Mouse (Mus musculus) layer of hippocampus, adult 8-10 months (tissue): Measurements from ENCODE around the gene Hs6st1. TPM values are rescaled to one million over a fixed set of nuclear protein-coding genes. Genes with fewer than 3 reads are reported as not detected.

Experiments used
- DNase-seq, 2 experiments: peaks; one replicate each; pipeline ENCODE4 v3.0.0; 2022; ENCODE audit warnings: low spot score in 2 of 2
- total RNA-seq, 4 experiments: library from RNA; stranded (reverse); gene quantifications; 2 replicates each; pipeline ENCODE4 v1.2.4; 2022

The Hs6st1 gene
- total RNA-seq, 4 experiments from 2014 or later = 39.0 to 42.6 (median 40.2) TPM

DNA sequence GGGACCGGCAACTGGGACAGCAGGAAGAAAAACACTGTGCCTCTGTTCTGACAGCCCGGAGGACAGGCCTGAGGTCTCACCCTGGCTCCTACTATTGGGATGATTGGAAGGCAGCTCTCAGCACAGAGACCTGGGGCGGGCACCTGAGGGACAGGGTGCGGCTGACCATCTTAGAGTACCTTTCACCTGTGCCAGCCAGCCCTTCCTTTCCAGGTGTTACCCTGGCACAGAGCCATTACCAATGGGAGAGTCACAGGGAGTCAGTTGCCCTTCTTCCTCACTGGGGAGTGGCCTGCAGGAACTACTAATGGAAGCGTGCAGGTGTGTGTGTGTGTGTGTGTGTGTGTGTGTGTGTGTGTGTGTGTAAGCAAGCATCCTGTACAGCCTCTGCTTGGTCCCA, 15.4 kb downstream of the Hs6st1 start:
- no peak for DNase-seq

DNA sequence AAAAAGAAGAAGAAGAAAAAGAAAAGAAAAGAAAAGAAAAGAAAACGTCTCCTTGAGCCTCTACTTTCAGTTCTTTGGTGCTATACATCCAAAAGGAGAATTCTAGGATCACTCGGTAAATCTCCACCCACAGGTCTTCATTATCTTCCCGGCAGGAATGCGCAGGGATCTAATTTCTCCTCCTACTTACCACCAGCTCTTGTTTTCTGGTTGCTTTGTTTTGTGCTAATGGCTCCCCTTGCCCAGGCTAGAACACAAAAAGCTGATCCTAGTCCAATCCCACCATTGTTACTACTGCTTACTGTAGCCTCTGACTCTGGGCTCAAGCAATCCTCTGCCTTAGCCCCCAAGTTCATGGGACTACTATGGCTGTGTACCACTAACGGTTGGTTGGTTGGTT, 16.9 kb downstream of the Hs6st1 start:
- DNase-seq = no peak

DNA sequence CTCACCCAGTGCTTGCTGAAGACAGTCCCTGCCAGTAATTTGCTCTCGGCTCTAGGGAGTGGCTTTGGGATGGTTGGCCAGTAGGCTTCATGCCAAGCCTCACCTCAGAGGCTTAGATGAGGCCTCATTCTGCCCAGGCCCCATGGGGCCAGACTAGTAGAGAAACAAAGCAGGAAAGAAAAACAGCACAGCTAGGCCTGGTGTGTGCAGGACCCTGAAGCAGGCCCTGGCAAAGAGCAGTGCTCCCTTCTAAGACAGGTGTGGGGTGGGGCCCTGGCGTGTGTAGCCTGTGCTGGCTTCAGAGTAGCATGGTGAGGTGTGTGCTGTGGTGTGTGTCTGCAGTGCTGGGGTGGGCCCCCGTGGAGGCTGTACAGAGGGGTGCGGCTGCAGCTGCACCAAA, 20.2 kb downstream of the Hs6st1 start:
- no peak for DNase-seq

DNA sequence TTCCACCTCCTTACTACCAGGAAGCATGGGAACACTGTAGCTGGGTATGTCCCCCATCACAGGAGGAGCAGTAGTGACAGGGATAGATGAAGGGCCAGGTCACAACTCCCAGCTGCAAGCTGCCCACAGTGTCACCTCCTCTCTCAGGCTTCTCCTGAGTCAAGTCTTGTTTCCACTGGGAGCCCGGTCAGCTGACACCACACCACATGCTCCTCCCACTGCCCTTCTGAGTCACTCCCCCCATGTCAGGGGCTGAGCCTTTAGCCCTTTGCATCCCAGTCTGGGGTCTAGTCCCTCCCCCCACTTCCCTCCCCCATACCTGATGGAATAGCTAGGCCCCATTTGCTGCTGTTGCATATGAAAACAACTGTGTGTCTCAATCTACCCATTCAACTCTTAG, 21.3 kb downstream of the Hs6st1 start:
- DNase-seq = no peak

DNA sequence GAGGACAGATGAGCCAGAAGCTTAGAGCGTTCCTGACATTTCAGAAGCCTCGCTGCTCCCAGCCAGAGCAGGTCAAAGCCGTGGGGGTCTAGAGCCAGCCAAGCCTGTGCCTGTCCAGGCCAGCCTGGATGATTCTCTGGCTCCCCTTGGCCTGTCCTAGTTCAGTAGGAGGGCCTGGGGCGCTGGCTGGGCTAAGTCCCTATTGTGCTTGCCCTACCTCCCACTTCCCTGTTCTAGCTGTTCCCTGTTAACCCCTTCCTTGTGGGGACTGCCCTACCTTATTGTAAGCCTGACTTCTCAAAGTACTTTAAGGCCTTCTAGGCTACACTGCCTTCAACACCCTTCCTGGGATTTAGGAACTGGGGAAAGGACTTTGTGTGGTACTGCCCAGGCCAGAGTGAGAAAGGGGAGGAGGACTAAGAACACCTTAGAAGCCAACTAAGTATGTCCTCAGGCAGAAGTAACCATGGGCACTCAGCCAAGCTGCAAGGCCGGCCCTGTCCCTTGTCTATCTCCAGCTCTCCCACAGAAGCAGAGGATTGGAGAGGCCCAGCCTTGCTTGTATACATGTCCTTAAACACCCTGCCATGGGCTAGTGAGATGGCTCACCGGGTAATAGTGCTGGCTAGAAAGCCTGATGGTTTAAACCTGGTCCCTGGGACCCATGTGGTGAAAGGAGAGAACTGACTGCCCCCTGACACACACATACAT, 22.0 kb downstream of the Hs6st1 start:
- DNase-seq = no peak

DNA sequence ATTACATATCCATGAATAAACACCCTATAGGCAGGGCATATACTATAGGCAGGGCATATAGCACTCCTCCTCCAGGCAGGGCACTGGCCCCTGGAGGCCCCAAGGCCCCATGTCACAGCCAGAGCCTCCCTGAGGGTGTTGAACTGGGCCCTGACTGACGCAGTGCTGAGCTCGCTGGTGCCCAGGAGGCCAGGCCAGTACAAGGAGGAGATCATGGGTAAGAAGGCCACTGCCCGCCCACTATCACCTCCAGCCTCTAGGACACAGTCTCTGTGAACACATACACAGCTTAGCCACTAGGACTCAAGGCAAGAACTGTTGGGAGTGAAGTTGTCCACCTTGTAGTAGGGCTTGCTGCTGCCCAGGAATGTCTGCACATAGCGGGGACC, 22.5 kb downstream of the Hs6st1 start:
- DNase-seq = no peak

DNA sequence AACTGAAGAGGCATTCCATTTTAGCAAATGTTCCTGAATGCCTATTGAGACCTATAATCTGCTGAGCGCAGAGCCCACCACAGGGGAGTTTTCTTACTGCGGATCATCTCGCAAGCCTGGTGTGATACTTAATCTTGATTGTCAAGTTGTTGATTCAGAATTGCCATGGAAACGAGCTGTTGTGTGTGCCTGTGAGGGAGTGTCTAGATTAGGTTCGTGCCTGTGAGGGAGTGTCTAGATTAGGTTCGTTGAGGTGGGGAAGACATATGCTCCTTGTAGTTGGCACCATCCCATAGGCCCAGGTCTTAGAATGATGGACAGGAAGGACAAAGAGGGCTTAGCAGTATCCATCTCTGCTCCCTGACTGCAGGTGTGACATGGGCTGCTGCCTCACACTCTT, 23.0 kb downstream of the Hs6st1 start:
- no peak for DNase-seq

DNA sequence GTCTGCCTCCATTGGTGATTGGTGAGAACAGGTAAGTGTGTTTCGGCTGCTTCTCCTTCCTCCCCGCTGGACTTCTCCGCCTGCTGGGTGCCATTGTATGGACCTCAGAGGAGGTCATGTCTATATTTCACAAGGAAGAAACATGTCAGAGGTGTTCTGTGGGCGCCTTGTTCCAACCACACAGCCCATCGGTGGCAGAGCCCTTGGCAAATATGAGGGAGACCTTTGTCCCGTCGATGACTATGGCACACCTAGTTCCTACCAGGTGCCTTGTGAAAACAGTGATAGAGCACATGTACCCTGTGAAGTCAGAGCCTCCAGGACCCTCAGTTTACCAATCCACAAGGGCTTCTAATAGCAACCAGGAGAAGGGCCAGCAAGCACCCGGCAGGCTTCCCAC, 25.5 kb downstream of the Hs6st1 start:
- DNase-seq = no peak

DNA sequence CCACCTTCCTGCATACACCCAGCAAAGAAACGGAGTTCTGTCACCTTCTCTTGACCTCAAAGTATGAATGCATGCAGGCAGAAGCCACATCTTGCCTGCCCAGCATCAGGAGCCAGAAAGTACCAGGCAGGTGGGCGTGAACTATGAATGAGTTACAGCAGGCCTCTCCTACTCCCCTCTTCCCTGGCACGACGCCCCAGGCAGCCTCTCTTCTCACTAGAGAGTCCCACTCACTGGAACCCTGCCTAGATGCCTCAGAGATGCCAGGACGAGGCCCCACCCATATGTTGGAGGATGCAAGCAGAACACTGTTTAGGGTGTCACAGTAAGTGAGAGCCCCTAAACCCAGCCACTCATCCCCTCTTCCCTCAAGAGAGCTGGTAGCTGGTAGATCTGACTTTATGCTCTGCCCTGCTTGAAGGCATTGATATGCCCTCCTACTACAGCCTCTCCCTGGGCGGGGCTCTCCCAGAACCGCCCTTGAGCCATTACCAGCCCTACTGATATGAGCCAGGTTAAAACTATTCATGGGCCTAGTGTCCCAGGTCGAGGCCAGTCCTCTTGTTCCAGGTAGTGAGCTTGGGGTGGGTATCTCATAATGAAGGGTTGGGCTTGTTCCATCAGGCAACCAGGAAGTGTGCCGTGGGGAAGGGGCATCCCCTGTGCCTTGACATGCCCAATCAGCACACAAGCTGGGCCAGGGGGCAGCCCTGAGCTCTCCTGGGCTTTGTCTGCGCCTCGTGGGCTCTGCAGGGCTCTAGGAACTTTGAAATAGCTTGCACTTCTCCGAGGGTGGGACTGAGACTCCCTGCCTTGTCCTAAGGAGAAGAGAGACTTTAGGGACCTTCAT, 27.4 kb downstream of the Hs6st1 start:
- DNase-seq = peak; percentile 92 to 93

DNA sequence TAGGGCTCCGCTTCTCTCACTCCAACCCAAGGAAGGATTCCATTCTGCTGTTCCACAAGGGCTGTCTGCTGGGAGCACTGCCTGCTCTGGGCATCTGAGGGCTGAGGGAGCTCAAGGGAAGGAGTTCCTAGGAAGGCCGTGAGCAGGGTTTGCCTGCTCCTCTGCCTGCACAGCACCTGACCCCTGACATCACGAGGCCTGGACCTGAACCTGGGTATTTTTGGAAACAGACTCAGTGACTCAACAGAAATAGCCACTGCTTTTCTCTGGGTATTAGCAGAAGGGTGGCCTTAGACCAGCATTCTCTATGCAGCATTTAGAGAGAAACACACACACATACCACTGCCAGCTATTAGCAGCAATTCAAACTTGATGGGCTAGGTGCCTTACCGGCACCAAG, 30.2 kb downstream of the Hs6st1 start:
- no peak for DNase-seq

DNA sequence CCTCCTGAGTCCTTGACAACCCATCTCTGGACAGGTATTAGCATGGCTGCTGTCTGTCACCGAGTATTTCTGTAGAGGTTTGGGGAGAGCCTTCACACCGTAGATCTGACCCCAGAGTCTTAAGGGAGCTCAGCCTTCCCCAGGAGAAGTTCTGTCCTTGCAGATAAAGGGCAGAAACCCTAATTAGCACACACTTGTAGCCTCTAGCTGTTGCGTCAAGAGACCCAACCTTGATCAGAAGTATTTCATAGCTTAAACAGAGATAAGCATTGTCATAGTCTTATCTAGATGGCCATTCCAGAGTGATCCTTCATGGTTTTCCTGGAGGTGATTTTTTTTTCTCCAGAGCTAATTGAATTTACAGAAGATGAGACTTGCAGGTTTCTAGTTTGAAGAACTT, 32.2 kb downstream of the Hs6st1 start:
- DNase-seq = no peak

DNA sequence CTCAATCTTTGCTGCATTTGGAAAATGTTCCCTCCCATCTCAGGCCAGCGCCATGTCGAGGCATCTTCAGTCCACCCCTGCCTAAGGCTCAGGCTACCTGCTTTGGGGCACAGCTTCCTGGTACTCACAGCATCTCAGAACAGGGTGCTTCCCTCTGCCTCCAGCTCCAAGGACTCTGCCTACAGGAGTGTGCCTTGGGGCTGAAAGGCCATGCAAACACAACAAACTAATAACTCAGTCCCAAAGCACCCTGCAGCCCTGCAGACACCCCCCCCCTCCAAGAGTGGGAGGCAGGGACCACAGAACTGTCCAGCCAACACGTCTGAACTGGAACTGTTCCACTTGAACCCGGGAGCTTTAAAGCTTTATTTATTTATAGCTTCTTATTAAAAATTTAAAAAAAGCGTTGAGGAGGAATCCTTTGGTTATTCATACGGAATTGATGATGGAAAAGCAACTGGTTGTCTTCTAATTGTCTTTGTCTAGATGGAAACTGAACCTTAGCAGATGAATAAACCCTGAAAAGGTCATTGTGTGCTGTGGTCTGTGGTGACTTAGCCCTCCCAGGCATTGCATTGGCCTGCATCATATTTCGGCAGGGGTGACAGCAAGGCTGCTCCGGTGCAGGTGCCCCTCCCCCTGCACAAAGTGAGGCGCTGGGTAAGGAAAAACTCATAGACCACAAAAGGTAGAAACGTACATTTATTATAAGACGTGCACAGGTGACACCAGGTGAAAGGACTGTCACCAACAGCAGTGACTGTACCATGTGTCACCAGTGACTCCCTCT, 37.9 kb downstream of the Hs6st1 start:
- no peak for DNase-seq

DNA sequence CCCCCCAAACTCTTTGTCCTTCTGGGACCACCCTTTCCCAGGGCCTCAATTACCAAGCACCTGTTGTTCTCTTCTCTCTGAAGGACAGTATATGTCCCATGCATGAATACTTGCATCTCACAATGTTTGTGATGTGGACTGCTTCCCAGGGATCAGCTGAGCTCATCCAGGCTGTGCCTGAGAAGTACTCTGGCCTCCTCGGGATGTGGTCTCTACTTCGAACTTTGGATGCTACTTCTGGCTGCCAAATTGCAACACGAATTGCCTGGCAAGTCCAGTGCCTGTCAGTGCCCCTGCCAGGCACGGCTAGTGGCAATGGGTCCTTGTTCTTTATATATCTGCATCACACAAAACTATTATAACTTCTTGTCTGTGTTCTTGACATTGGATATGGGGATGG, 41.8 kb downstream of the Hs6st1 start:
- DNase-seq = no peak

DNA sequence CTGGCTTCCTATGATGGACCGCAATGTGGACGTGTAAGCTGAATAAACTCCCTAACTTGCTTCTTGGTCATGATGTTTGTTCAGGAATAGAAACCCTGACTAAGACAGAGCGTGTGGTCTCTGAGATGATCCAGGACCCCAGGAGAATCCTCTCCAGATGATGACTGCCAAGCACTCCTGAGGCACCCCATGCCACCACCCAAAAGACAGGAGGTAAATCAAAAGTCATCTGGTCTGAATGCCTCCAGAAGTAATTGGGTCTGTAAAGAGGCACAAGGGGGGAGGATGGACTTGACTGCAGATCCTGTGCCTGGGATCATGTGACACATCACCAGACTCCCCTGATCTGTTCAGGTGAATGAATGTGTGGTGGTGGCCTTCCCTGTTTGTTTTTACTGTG, 44.5 kb downstream of the Hs6st1 start:
- no peak for DNase-seq

DNA sequence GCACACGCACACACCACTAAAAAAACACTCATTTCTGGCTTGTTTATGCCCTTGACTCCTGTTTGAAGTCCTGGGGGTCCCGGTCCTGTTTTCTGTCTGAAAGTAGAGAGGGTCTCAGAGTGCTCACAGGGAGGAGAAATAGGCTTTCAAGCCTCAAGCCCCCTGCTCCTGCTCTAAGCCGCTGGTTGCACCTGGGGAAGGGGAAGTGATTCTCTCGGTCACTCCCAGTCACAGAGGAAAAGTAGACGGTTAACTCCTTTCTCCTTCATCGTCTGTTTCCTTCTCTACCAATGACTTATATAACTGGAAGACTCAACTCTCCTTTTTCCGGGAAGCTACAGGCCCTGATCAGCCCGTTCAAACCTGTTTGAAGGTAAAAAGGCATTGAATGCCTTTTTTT, 45.5 kb downstream of the Hs6st1 start:
- no peak for DNase-seq

DNA sequence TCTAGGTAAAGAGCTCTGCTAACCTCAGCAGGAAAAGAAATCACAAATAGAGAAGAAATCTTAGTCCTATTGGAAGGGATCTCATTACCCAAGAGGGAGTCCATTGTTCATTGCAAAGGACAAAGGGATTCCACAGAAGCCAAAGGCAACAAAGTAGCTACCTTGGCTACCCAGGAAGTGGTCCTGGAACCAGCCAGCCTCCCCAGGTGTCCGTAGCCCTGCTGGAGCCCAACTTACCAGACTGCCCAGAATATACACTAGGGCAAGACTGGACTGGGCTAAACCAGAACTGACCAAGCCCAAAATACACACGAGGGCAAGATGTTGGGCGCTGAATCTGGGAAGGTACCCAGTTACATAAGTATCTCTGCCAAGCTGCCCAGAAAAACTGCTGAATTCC, 46.6 kb downstream of the Hs6st1 start:
- DNase-seq = no peak

DNA sequence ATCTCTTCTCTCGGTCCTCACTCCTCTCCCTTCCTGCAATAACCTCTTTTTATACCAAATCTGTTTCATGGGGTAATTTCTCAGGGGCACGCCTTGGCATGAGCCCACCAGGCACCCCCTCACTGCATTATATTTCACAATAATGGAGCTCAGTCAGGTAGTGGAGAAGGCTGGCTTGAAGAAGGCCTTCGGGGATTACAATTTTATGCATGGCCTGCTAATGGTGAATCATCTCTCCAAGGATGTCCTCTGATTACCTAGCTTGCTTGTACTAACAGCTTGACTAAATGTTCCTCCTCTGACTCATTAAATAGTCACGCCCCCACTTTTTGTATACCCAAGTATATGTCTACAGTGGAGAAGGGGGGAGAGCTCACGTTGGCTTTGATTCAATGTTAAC, 48.3 kb downstream of the Hs6st1 start:
- DNase-seq = no peak

DNA sequence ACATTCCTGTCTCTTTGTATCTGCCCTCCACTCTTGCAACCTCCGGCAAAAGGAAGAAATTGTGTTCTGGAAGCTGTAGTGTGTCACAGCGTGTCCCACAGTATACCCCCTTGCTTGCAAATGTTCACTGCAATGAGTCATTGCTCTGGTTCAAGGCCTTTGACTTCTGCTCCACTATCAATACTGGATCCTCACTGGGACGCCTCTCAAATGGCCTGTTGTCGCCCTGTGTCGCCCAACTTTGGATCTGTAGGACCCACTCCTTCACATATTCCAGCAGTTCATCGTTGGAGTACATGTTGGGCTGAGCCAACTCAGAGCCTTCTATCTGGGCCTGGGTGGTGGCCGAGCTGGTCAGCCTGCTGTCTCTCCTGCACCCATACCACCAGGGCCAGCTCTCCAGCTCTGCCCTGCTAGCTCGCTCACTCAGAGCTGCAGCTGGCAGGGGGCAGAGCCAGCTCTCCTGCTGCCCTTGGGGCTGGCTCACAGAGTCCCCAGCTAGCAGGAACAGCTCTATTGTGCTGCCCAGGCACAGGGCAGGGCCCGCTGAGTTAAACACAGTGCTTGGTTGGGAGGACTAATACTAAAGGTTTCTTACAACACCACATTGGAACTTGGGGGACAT, 50.0 kb downstream of the Hs6st1 start:
- no peak for DNase-seq

DNA sequence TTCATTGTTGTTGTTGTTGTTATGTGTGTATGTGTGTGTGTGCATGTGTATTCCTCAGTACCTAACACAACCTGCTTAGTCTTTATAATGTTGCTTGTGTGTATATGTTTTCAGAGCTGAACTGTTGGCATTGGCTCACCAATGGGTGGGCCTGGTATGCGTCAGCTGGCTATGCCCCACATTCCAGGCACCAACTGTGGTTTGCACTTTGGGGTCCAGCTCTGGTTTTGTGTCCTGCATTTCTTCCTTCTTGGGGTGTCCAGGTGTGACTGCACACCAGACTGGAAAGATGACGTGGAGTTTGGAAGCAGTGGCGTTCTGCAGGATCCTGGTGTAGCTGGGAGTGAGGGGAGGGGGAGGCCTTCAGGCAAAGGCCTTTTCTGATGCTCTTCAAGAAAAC, 50.8 kb downstream of the Hs6st1 start:
- DNase-seq = no peak

DNA sequence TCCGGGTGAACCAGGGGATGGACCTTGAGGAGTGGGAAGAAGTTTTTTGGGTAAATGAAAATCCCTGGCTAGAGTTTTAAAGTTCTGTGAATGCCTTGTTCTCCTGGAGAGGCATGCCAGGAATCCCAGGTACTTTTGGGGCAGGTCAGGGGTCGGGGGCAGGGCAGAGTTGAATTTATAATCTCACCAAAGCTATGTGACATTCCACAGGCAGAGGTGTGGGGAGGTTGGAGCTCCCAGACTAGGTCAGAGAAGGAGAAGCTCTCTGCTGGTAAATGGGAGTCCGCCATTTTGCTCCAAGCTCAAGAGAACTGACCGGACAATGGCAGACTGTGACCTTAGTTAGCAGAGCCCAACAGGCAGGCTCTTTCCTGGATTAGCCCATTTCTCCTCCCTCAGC, 51.2 kb downstream of the Hs6st1 start:
- no peak for DNase-seq

DNA sequence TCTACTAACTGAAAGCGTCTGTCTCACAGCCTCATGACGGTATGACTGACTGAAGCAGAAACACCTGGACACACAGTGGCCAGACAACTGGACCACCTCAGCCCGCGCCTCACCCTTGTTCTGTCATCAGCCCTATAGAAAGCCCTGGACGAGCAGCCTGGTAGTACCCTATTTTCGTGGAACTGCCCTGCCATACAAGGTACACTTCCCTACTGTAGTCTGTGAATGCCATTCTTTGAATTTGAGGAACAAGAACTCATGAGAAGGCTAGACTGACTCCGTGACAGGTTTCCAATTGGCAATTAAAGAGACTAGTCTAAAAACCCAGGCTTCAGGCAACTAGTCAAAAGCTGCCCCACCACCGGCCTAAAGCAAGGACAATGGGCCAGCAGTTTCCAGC, 53.0 kb downstream of the Hs6st1 start:
- no peak for DNase-seq

DNA sequence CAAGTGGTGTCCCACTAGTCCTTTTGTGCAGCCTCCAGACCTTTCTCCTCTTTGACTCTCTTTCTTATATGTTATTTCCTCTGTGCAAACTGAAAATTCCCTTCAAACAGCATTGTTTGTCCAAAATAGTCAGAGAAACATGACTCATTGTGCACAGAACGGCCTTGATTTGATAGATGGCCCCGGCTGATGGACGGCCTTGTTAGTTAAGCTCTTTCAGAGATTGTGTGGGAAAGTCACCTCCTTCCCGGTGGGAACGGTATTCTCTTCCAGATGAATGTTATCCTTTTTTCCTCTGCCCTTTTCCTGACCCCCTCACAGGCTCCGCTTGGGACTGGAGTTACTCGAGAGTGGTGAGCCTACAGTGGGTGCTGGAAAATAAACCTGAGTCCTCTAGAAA, 56.9 kb downstream of the Hs6st1 start:
- DNase-seq = no peak
